Mouse (Mus musculus): ENCODE data around the gene Gm45717. TPM values are rescaled to one million over a fixed set of nuclear protein-coding genes. Genes with fewer than 3 reads are reported as not detected.
A peak's percentile ranks its signal among the peaks of the same experiment; 100 is the strongest.

The Gm45717 gene
- not detected in 2 replicates for polyA plus RNA-seq (2014; fragmentation: Nextera tagmentation; extraction: Ambion mirVana)

DNA sequence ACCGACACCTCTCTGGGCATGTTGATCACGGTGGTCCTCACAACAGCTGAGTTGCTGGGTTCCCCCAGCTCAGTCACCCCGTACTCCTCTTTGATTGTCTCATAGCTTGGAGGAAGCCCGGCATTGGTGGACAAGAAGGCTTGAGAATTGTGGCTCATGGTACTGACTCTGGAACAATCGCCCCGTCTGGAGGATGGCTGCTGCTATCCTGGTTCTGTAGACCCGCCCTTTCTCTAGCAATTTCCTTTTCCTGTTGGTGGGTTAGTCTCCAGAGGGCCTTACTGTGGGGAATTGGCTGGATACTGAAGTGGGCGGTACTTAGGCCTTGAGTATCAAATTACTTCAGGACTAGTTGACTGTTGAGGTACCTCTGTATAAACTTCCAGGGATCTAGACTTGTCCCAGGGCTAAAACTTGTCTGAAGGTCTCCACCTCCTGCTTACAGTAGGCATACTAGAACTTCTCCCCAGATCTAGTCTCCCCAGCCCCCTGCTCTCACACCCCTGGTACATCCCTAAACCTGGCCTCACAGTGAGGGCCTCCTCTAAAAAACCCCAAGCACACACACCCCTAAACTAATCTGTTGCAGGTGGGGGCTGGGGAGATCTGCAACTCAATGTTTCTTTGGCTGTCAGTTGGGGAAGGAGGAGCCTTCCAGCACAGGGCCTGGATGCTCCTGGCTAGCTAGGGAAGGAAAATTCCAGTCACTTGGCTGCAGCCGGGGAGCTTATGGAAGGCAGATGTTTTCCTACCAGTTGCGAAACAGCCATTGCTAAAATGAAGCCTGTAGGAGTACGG, at the start of gene Gm45717, which contains the start of gene Ifitm2:
TSS of gene Gm45717 (minus strand) at position 180 of the 798 bp plus-strand sequence.
TSS of gene Ifitm2 (minus strand) at position 230 of the 798 bp plus-strand sequence.
- Histone ChIP-seq H3K4me3 (ENCODE audit: low read depth, low read length) (peak within 1 kb of the TSS; percentile 74), H3K36me3 (ENCODE audit: control insufficient read depth, insufficient read depth, low read length) (no peaks in the 10 kb centered on the region), H3K4me2 (replicated peaks; ENCODE audit: low read depth, low read length) (peak within 1 kb of the TSS; percentile 86), H3K27me3 (ENCODE audit: control insufficient read depth, insufficient read depth, low read length) (no peaks in the 10 kb centered on the region), H3K27ac (ENCODE audit: low read length) (peak within 1 kb of the TSS; percentile 96), H3K4me1 (ENCODE audit: control insufficient read depth, insufficient read depth, low read length) (peaks cover 46% of the 10 kb centered on the region), H3K9me3 (ENCODE audit: control insufficient read depth, low read depth, low read length) (no peaks in the 10 kb centered on the region), H3K9ac (replicated peaks; ENCODE audit: low read depth, low read length) (peak within 1 kb of the TSS; percentile 65)
- ATAC-seq (ENCODE audit: insufficient number of reproducible peaks, insufficient read depth, low FRiP score, low read depth), result peak; percentile 88
- WGBS, result 6% methylated on average over 11 of the region's 11 CpGs

DNA sequence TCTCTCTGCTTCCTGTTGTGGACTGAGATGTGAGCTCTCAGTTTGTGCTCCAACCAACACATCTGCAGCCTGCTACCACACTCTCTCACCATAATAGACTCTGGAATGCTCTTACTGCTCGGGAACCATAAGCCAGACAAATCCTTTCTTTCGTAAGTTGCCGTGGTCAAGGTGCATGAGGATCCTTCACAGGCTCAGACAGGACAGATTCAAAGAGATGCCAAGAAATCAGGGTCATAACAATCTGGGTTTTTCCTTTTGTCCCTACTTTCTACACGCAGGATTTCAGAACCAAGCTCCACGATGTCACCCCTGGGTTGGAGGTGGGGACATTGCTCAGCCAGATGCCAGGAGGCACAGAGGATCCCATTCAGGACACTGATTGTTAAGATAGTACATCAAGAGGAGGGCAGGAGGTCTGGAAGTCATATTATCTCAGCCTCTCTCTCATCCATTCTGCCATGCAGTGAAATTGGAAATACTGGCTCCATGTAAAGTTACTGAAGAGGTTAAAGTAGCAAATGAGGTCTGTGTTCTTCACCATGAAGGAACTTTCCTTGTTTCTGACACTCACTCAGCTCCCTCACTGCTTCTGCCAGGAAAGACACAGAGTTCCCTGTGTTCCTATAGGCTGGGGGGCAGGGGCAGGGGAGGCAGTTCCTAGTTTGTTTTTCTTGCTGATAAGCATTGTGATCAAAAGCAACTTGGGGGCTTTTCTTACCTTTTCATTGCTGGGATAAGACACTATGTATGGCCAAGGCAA, 47.7 kb upstream of the Gm45717 start:
- Histone ChIP-seq H3K36me3 (ENCODE audit: control insufficient read depth, insufficient read depth, low read length) (no peaks in the 10 kb centered on the region), H3K9ac (replicated peaks; ENCODE audit: low read depth, low read length) (no peak overlapping the region), H3K27me3 (ENCODE audit: control insufficient read depth, insufficient read depth, low read length) (no peaks in the 10 kb centered on the region), H3K4me1 (ENCODE audit: control insufficient read depth, insufficient read depth, low read length) (peaks cover under 1% of the 10 kb centered on the region; the same call in 1 of the 2 replicates), H3K27ac (ENCODE audit: low read length) (no peak overlapping the region), H3K4me3 (ENCODE audit: low read depth, low read length) (no peak overlapping the region), H3K9me3 (ENCODE audit: control insufficient read depth, low read depth, low read length) (no peaks in the 10 kb centered on the region), H3K4me2 (replicated peaks; ENCODE audit: low read depth, low read length) (no peak overlapping the region)
- WGBS, result 67% methylated on average over 5 of the region's 5 CpGs
- ATAC-seq (ENCODE audit: insufficient number of reproducible peaks, insufficient read depth, low FRiP score, low read depth), result no peak

DNA sequence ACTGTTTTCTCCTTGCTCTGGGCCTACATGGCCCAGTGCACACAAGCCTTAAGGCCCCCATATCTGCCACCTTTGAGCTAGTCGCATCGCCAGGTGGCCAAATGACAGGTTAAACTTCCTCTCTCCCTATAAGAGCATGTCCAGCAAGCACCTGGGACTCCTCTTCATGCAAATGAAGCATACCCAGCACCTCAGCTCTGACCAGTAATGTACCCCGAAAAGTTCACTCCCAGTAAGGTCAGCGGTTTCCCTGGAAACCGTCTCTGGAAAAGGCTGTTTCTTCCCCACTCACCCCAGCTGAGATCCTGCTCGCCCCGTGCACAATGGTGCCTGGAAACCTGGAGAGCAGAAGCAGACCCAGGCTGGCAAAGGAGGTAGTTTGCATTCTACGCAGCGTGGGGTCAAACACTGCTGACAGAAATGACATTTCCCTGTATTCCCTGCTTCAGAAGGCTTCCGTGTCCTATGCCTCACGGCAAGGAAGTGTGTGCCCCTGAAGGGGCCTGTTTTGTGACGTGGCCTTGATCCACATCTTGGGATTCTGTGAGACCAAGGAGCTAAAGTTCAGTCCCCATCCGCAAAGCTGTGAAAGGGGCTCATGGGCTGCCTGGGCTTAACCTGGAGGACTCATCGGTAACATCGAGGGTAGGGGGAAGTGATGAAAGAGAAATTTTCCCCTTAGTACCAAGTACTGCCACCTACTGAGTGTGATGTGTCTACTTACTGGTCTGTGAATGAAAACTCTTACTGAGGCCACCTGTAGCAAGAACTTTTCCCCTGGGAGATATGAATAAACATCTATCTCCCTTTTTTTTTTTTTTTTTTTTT, 45.4 kb upstream of the Gm45717 start:
- WGBS, result 79% methylated on average over 15 of the region's 15 CpGs
- Histone ChIP-seq H3K4me2 (replicated peaks; ENCODE audit: low read depth, low read length) (no peak overlapping the region), H3K4me3 (ENCODE audit: low read depth, low read length) (no peak overlapping the region), H3K36me3 (ENCODE audit: control insufficient read depth, insufficient read depth, low read length) (no peaks in the 10 kb centered on the region), H3K27ac (ENCODE audit: low read length) (no peak overlapping the region), H3K9ac (replicated peaks; ENCODE audit: low read depth, low read length) (no peak overlapping the region), H3K9me3 (ENCODE audit: control insufficient read depth, low read depth, low read length) (no peaks in the 10 kb centered on the region), H3K27me3 (ENCODE audit: control insufficient read depth, insufficient read depth, low read length) (no peaks in the 10 kb centered on the region), H3K4me1 (ENCODE audit: control insufficient read depth, insufficient read depth, low read length) (no peaks in the 10 kb centered on the region)
- no peak for ATAC-seq (ENCODE audit: insufficient number of reproducible peaks, insufficient read depth, low FRiP score, low read depth)

DNA sequence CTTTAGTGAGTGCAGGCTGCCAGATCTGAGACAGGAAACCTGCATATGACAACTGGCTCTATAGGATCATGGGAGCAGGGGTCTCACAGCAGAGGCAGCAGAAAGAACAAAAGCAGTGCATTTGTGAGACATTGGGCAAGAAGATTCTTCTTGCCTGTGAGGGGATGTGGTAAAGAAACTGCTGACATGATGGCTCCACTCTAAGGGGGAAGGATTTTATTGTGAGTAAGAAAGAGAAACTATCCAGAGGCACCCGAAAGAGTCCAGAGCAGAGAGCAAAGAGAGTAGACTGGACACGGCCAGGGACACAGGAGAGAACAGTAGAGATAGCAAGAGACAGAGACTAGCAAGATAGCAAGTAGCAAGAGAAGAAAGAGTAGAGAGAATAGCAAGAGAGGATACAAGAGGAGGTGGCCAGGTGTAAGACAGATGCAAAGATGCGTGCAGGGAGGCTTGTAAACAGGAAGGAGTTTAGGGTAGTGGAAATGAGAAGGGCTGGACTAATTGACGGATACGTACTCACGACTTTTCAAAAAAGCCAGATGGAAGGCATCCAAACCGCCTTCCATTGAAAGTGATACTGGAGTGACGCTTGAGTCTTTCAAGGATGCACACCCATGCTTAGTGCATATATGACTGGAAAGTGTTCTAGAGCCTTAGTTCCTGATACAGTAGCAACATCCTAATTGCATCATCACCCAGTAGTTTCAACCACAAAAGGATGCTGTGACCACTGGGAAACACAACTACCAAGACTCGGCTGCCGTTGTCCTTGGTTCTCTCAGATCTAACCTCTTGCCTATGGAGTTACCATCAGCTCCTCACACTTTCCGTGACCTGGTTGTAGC, 43.3 kb upstream of the Gm45717 start:
- 86% methylated on average over 11 of the region's 11 CpGs for WGBS
- no peak for ATAC-seq (ENCODE audit: insufficient number of reproducible peaks, insufficient read depth, low FRiP score, low read depth)
- no peak overlapping the region for H3K27ac ChIP-seq (ENCODE audit: low read length)
- no peaks in the 10 kb centered on the region for H3K4me1 ChIP-seq (ENCODE audit: control insufficient read depth, insufficient read depth, low read length)
- H3K4me2 ChIP-seq (replicated peaks; ENCODE audit: low read depth, low read length), result no peak overlapping the region
- H3K9me3 ChIP-seq (ENCODE audit: control insufficient read depth, low read depth, low read length), result no peaks in the 10 kb centered on the region
- no peak overlapping the region for H3K4me3 ChIP-seq (ENCODE audit: low read depth, low read length)
- H3K27me3 ChIP-seq (ENCODE audit: control insufficient read depth, insufficient read depth, low read length), result no peaks in the 10 kb centered on the region
- no peak overlapping the region for H3K9ac ChIP-seq (replicated peaks; ENCODE audit: low read depth, low read length)
- no peaks in the 10 kb centered on the region for H3K36me3 ChIP-seq (ENCODE audit: control insufficient read depth, insufficient read depth, low read length)

DNA sequence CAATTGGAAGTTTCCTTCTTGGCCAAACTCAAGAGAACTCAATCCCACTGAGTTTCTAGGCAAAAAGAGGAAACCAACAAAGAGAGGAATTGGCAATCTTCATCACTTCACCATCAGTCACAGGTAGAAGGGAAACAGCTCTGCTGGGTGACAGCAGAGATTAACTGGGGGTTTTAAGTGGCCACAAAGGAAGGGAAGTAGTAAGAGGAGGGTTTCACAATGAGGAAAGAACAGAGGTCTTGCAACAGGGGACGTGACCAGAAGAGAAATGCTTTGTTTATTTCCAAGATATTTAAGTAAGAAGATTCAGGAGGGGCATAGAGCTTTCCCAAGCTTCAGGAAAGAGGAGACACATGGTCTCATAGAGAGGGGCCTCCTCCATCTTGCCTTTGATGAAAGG, 42.1 kb upstream of the Gm45717 start:
- Histone ChIP-seq H3K9me3 (ENCODE audit: control insufficient read depth, low read depth, low read length) (no peaks in the 10 kb centered on the region), H3K9ac (replicated peaks; ENCODE audit: low read depth, low read length) (no peak overlapping the region), H3K27me3 (ENCODE audit: control insufficient read depth, insufficient read depth, low read length) (no peaks in the 10 kb centered on the region), H3K4me1 (ENCODE audit: control insufficient read depth, insufficient read depth, low read length) (no peaks in the 10 kb centered on the region), H3K27ac (ENCODE audit: low read length) (no peak overlapping the region), H3K36me3 (ENCODE audit: control insufficient read depth, insufficient read depth, low read length) (no peaks in the 10 kb centered on the region), H3K4me2 (replicated peaks; ENCODE audit: low read depth, low read length) (no peak overlapping the region), H3K4me3 (ENCODE audit: low read depth, low read length) (no peak overlapping the region)
- 17% methylated on average over 1 of the region's 1 CpGs for WGBS
- ATAC-seq (ENCODE audit: insufficient number of reproducible peaks, insufficient read depth, low FRiP score, low read depth), result no peak

DNA sequence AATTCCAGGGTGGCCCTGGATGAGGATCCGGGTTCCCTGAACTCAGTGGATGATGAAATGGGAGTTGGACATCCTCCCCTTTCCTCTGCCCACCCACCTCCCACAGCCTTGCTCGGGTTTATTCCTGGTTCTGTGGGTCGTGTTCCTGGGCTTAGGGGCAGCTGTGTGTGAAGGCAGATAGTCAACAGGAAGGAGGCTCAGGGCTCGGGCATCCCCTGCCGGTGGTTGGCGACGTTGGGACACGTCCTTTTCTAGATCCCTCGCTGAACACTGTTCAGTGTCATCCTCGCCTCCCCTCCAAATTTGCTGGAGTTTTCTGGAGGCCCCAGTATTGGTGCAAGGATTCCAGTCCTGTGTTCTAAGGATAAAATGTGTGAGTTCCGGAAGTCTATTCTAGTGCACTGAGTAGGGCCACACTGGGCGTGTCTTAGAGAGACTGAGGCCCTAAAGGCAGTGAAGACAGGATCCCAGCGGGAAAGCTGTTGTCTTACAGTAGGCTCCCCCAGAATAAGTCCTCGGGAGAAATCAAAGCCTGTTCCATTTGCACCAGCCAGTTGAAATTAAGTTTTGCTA, 35.5 kb upstream of the Gm45717 start:
- no peaks in the 10 kb centered on the region for H3K9me3 ChIP-seq (ENCODE audit: control insufficient read depth, low read depth, low read length)
- no peaks in the 10 kb centered on the region for H3K36me3 ChIP-seq (ENCODE audit: control insufficient read depth, insufficient read depth, low read length)
- no peak overlapping the region for H3K4me3 ChIP-seq (ENCODE audit: low read depth, low read length)
- 81% methylated on average over 14 of the region's 14 CpGs for WGBS
- no peaks in the 10 kb centered on the region for H3K27me3 ChIP-seq (ENCODE audit: control insufficient read depth, insufficient read depth, low read length)
- H3K9ac ChIP-seq (replicated peaks; ENCODE audit: low read depth, low read length), result no peak overlapping the region
- no peak overlapping the region for H3K4me2 ChIP-seq (replicated peaks; ENCODE audit: low read depth, low read length)
- no peaks in the 10 kb centered on the region for H3K4me1 ChIP-seq (ENCODE audit: control insufficient read depth, insufficient read depth, low read length)
- H3K27ac ChIP-seq (ENCODE audit: low read length), result no peak overlapping the region
- ATAC-seq (ENCODE audit: insufficient number of reproducible peaks, insufficient read depth, low FRiP score, low read depth), result no peak

DNA sequence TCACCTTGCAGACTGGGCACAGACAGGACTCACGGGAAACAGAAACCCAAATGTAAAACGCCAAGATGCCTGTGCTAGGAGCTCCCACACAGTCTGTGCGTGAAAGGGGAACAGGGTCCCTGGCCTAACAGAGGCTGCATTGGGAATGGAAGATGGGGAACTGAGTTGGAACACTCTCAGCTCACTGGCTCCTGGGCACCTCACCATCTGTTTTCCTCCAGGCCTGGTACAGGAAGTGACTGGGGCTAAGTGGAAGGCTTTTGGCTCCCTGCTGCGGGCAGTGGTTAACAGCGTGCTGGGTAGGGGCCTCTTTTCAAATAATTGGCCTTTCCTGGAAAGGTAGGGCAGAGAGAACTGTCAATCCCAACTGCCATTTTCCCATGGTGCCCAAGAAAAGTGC, 34.9 kb upstream of the Gm45717 start:
- Histone ChIP-seq H3K4me1 (ENCODE audit: control insufficient read depth, insufficient read depth, low read length) (no peaks in the 10 kb centered on the region), H3K27ac (ENCODE audit: low read length) (no peak overlapping the region), H3K9ac (replicated peaks; ENCODE audit: low read depth, low read length) (no peak overlapping the region), H3K27me3 (ENCODE audit: control insufficient read depth, insufficient read depth, low read length) (no peaks in the 10 kb centered on the region), H3K4me2 (replicated peaks; ENCODE audit: low read depth, low read length) (no peak overlapping the region), H3K4me3 (ENCODE audit: low read depth, low read length) (no peak overlapping the region), H3K9me3 (ENCODE audit: control insufficient read depth, low read depth, low read length) (no peaks in the 10 kb centered on the region), H3K36me3 (ENCODE audit: control insufficient read depth, insufficient read depth, low read length) (no peaks in the 10 kb centered on the region)
- 70% methylated on average over 5 of the region's 5 CpGs for WGBS
- no peak for ATAC-seq (ENCODE audit: insufficient number of reproducible peaks, insufficient read depth, low FRiP score, low read depth)
